Mouse (Mus musculus): ENCODE data around the gene Gm9040.

DNA sequence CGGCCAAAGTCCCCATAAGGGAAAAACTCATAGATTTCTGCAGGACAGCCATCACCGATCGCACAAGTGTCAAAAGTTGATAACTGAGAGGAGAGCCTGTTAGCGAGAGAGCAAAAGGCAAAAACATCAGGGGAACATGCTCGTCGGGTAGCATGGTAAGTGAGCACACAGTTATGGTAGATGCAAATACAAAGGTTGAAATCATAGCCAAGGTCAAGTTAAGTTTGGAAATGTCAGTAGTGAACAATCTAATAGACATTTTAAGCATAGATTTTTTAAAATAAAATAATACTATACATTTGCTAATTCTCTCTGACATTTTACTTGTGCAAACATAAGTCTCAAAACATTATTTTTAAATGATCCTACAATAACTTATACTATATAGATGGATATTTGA is 31.8 kb downstream of the Gm9040 start, which contains the start of gene Iltifb:
- no peak for TF ChIP-seq MAFK (IDR thresholded peaks at IDR 0.05; ENCODE audit: insufficient replicate concordance, low read length)
- no peak for TF ChIP-seq MEF2A (IDR thresholded peaks at IDR 0.05; ENCODE audit: borderline replicate concordance, low read depth, low read length)
- no peak for TF ChIP-seq ZNF384 (IDR thresholded peaks at IDR 0.05; ENCODE audit: low read depth, low read length)
- TF ChIP-seq CTCF (conservative IDR thresholded peaks at IDR 0.05 in 1 of 2, IDR thresholded peaks at IDR 0.05 in 1 of 2; ENCODE audit: low read depth in 2 of 2, low read length in 2 of 2): no peak
